Mouse (Mus musculus): ENCODE results near the gene Il12rb1.

DNA sequence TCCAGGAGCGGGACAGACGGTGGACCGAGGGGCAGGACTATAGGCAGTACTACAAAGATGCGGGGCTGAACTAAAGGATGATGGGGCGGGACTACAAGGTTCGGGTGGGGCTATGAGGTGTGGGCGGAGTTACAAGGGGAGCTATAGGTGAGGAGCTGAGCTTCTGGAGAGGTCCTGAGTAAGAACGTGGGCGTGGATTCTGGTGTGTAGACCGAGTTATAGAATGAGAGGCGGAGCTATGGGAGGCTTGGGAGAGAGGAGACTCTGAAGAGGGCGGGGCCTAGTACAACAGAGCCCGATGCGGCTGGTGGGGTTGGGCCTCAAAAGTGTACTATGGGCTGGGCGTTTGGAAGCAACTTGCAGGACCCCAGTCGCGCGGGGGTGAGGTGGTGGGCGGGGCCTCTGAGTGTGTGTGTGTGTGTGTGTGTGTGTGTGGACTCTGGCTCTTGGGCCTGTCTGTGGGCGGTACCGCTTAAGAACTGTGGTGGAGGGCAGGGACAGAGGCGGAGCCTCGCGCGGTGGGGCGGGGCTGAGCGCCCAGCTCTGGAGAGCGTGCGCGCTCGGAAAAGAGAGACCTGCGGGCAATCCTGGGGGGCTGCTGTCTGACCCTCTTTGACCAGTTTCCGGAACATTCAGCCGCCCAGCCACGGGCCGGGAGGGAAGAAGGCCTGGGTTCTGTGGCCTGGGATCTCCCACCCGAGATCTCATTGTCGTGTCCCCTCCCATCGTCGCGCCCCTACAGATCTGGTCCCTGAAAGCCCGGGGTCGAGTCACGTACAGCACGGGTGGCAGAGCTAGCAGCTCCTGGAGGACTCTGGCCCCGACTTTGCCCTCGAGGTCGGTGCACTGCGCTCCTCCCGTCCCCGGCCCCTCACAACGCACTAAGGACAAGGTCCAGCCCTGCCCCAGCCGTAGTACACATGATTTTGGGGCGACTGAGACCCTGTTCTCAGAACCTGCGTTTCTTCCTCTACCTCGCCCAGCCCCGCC, 10.9 kb upstream of the Il12rb1 start:
- TF ChIP-seq CTCF (IDR thresholded peaks at IDR 0.05; ENCODE audit: low read depth), result no peak
- TF ChIP-seq EP300 (optimal IDR thresholded peaks at IDR 0.05), result no peak
